Mouse (Mus musculus): ENCODE measurements around the gene Rab3gap2. TPM values are rescaled to one million over a fixed set of nuclear protein-coding genes. Genes with fewer than 3 reads are reported as not detected.
A peak's percentile ranks its signal among the peaks of the same experiment; 100 is the strongest.

Gene Rab3gap2
- polyA plus RNA-seq, 2 experiments = 26.3 to 36.9 TPM

- Histone ChIP-seq H3K4me3 (replicated peaks; ENCODE audit: low read length) (no peak overlapping the region), H3K27me3 (ENCODE audit: control insufficient read depth, insufficient read depth, low read length) (no peaks in the 10 kb centered on the region), H3K9me3 (ENCODE audit: control insufficient read depth, low read length) (no peaks in the 10 kb centered on the region), H3K9ac (ENCODE audit: low read depth, low read length, severe bottlenecking) (no peak overlapping the region), H3K36me3 (ENCODE audit: control insufficient read depth, insufficient read depth, low read length) (no peaks in the 10 kb centered on the region), H3K4me2 (replicated peaks; ENCODE audit: low read depth, low read length, severe bottlenecking) (no peak overlapping the region), H3K27ac (replicated peaks; ENCODE audit: low read depth, low read length) (no peak overlapping the region), H3K4me1 (ENCODE audit: control insufficient read depth, insufficient read depth, low read length) (no peaks in the 10 kb centered on the region)
- ATAC-seq (ENCODE audit: low FRiP score, low read depth) (peak; percentile 50; the same call in 1 of the 2 replicates), DNase-seq (ENCODE audit: low spot score) (peak; percentile 70)
- no peak for TF ChIP-seq POLR2A (IDR thresholded peaks at IDR 0.05; ENCODE audit: borderline replicate concordance, extremely low read depth, insufficient read depth, insufficient read length)
- 67% methylated on average over 13 of the region's 13 CpGs for WGBS
Observed at GRCm38 (mm10) chr1:185187135-185187785, 16.7 kb upstream of the Rab3gap2 start.

GRCm38 (mm10) chr1:185189901-185190300, 14.0 kb upstream of the Rab3gap2 start:
- Histone ChIP-seq H3K9ac (ENCODE audit: low read depth, low read length, severe bottlenecking) (no peak overlapping the region), H3K4me1 (ENCODE audit: control insufficient read depth, insufficient read depth, low read length) (no peaks in the 10 kb centered on the region), H3K4me2 (replicated peaks; ENCODE audit: low read depth, low read length, severe bottlenecking) (no peak overlapping the region), H3K4me3 (replicated peaks; ENCODE audit: low read length) (no peak overlapping the region), H3K27ac (replicated peaks; ENCODE audit: low read depth, low read length) (no peak overlapping the region), H3K9me3 (ENCODE audit: control insufficient read depth, low read length) (no peaks in the 10 kb centered on the region), H3K27me3 (ENCODE audit: control insufficient read depth, insufficient read depth, low read length) (no peaks in the 10 kb centered on the region), H3K36me3 (ENCODE audit: control insufficient read depth, insufficient read depth, low read length) (no peaks in the 10 kb centered on the region)
- 87% methylated on average over 9 of the region's 9 CpGs for WGBS
- ATAC-seq (ENCODE audit: low FRiP score, low read depth) (no peak), DNase-seq (ENCODE audit: low spot score) (no peak)
- TF ChIP-seq POLR2A (IDR thresholded peaks at IDR 0.05; ENCODE audit: borderline replicate concordance, extremely low read depth, insufficient read depth, insufficient read length) = no peak

DNA sequence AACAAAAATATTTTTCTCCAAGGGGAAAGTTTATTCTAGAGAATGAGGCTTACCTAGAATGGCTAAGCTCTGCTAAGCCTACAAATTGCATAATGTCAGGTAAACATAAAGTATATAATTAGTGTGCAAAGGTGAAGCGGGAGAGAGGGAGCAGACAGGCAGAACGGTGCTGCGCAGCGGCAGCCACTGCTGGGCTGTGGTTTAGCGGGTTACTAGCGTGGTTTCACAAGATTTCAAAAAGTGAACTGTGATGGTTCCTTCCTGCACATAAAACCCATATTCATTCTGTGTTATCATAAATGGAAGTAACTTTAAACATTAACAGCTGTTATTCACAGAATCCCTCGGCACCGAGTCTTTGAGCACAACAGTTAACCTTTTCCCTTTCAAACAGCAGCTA, 11.8 kb upstream of the Rab3gap2 start:
- no peak overlapping the region for H3K4me2 ChIP-seq (replicated peaks; ENCODE audit: low read depth, low read length, severe bottlenecking)
- ATAC-seq (ENCODE audit: low FRiP score, low read depth) (no peak), DNase-seq (ENCODE audit: low spot score) (no peak)
- no peaks in the 10 kb centered on the region for H3K27me3 ChIP-seq (ENCODE audit: control insufficient read depth, insufficient read depth, low read length)
- no peak for TF ChIP-seq POLR2A (IDR thresholded peaks at IDR 0.05; ENCODE audit: borderline replicate concordance, extremely low read depth, insufficient read depth, insufficient read length)
- H3K4me1 ChIP-seq (ENCODE audit: control insufficient read depth, insufficient read depth, low read length) = no peaks in the 10 kb centered on the region
- H3K36me3 ChIP-seq (ENCODE audit: control insufficient read depth, insufficient read depth, low read length) = no peaks in the 10 kb centered on the region
- H3K4me3 ChIP-seq (replicated peaks; ENCODE audit: low read length) = no peak overlapping the region
- WGBS = 70% methylated on average over 8 of the region's 8 CpGs
- H3K27ac ChIP-seq (replicated peaks; ENCODE audit: low read depth, low read length) = no peak overlapping the region
- H3K9ac ChIP-seq (ENCODE audit: low read depth, low read length, severe bottlenecking) = no peak overlapping the region
- H3K9me3 ChIP-seq (ENCODE audit: control insufficient read depth, low read length) = no peaks in the 10 kb centered on the region

DNA sequence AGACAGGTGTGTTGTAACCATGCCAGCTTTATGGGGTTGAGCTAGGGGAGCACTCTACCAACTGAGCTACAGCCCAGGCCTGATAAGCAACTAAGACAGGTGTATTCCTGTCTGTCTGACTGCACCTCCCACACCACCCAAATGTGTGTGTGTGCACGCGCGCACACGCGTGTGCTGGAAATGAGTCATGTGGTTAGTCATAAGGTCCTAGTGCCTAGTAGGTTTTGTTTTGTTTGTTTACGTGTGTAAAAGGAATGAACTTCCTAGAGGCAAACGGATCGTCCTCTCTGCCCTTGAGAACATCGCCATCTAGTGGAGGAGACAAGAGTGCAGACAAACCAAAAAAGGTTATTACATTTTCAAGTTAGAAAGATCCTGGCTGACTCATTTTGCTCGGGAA, 10.4 kb upstream of the Rab3gap2 start:
- Histone ChIP-seq H3K4me2 (replicated peaks; ENCODE audit: low read depth, low read length, severe bottlenecking) (no peak overlapping the region; the same call in 1 of the 2 replicates), H3K36me3 (ENCODE audit: control insufficient read depth, insufficient read depth, low read length) (no peaks in the 10 kb centered on the region), H3K9me3 (ENCODE audit: control insufficient read depth, low read length) (no peaks in the 10 kb centered on the region), H3K27ac (replicated peaks; ENCODE audit: low read depth, low read length) (no peak overlapping the region), H3K9ac (ENCODE audit: low read depth, low read length, severe bottlenecking) (no peak overlapping the region), H3K4me3 (replicated peaks; ENCODE audit: low read length) (no peak overlapping the region), H3K27me3 (ENCODE audit: control insufficient read depth, insufficient read depth, low read length) (no peaks in the 10 kb centered on the region), H3K4me1 (ENCODE audit: control insufficient read depth, insufficient read depth, low read length) (no peaks in the 10 kb centered on the region)
- TF ChIP-seq POLR2A (IDR thresholded peaks at IDR 0.05; ENCODE audit: borderline replicate concordance, extremely low read depth, insufficient read depth, insufficient read length) = no peak
- peak; percentile 60 for DNase-seq (ENCODE audit: low spot score)
- 10% methylated on average over 10 of the region's 10 CpGs for WGBS
- ATAC-seq (ENCODE audit: low FRiP score, low read depth) = 0 out of 2 replicates have a peak, but pooled peaks have one; percentile 19

DNA sequence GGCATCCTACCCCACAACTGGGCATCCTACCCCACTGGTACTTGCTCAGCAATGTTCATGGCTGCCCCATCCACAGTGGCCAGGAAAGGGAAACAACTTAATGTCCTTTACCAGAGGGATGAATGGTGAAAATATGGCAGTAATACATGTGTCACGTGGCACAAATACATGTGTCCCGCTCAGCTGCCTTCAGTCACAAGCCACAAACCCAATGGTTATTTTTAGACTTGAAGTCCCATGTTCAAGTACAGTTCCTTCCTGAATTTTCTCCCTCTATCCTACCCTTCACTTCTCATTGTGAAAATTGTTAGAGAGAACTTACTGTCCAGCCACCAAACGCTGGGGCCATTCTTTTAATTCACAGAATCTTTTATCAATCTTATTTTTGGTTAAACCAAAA, 7.6 kb upstream of the Rab3gap2 start:
- no peak overlapping the region for H3K9ac ChIP-seq (ENCODE audit: low read depth, low read length, severe bottlenecking)
- 69% methylated on average over 3 of the region's 3 CpGs for WGBS
- ATAC-seq (ENCODE audit: low FRiP score, low read depth) (no peak), DNase-seq (ENCODE audit: low spot score) (no peak)
- no peaks in the 10 kb centered on the region for H3K27me3 ChIP-seq (ENCODE audit: control insufficient read depth, insufficient read depth, low read length)
- no peak overlapping the region for H3K4me2 ChIP-seq (replicated peaks; ENCODE audit: low read depth, low read length, severe bottlenecking)
- H3K4me1 ChIP-seq (ENCODE audit: control insufficient read depth, insufficient read depth, low read length) = no peaks in the 10 kb centered on the region
- H3K9me3 ChIP-seq (ENCODE audit: control insufficient read depth, low read length) = no peaks in the 10 kb centered on the region
- H3K27ac ChIP-seq (replicated peaks; ENCODE audit: low read depth, low read length) = no peak overlapping the region
- TF ChIP-seq POLR2A (IDR thresholded peaks at IDR 0.05; ENCODE audit: borderline replicate concordance, extremely low read depth, insufficient read depth, insufficient read length) = no peak
- H3K36me3 ChIP-seq (ENCODE audit: control insufficient read depth, insufficient read depth, low read length) = no peaks in the 10 kb centered on the region
- H3K4me3 ChIP-seq (replicated peaks; ENCODE audit: low read length) = no peak overlapping the region
